Mouse (Mus musculus): ENCODE data around the gene Mertk.

The Mertk gene

GRCm38 (mm10) chr2:128817786-128818681 is 119.3 kb downstream of the Mertk start, which contains the start of gene Tmem87b:
TSS of gene Tmem87b (plus strand) at chr2:128818118.
- DNase-seq (ENCODE audit: low read depth, low spot score) = peak; percentile 96

DNA sequence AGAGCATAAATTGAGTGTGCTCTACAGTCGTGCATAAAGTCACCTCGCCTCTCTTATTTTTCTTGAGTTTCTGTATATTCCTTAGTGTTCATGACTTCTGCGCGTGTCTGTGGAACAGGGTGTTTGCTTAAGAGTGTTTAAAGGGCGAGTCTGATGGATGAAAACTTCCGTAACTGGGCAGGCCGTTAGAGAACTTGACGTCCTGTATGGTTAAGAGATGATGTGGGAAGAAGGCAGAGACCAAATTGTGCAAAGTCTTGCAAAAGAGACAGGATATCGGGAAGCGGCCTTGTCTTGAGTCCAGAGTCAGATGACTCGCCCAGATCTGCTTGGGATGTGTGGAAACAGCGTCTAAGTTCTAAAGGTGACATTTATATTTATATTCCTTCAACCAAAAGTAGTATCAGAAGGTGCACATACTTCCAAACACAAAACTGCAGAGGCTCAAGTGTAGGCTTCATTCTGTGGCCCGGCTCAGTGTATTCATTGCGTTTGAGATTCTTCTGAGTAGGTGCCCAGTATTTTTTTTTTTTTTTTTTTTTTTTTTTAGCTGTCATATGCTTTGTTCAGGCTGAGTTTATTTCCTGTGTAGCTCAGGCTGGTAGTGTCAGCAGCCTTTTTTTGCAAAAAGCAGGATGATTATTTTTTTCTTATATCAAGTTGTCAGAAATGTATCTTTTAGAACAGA is 120.3 kb downstream of the Mertk start:
- no peak for DNase-seq (ENCODE audit: low read depth, low spot score)

- DNase-seq (ENCODE audit: low read depth, low spot score) = no peak
These were observed 121.9 kb downstream of the Mertk start for GRCm38 (mm10) chr2:128820631-128821030.

DNA sequence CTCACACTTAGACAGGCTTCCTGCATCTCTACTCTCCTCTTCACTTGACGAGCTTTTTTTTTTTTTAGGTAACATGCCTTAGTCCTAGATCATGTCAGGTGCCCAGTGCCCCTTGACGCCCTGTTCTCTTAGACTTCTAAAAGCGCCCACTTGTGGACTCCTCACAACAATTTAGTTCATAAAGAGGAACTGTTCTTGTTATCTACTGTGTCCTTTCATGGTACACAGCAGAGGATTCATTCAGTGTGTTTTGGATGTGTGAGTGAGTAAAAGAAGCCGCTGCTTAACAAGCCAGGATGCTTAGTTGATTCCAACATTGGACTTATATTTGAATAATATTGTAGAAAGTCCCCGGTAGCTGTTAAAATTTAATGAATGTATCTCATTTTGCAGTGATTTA is 125.1 kb downstream of the Mertk start:
- no peak for DNase-seq (ENCODE audit: low read depth, low spot score)

GRCm38 (mm10) chr2:128827787-128828186 is 129.0 kb downstream of the Mertk start:
- no peak for DNase-seq (ENCODE audit: low read depth, low spot score)

DNA sequence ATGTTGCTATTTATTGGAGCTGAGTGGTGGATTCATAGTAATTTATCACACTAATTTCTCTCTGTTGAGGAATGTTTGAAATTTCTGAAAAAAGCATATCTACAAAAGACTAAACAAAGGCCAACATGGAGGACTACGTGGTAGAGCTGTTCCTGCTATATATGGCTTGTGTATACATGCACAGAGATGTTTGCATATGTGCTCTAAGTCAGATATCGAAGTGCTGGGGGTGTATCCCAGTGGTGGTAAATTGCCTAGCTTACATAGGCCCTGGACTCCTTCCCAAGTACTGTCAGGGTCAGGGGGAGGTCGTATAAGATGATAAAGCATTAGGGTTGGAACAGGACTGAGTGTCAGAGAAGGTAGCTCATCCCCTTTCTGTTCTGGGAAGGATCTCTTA is 133.9 kb downstream of the Mertk start:
- no peak for DNase-seq (ENCODE audit: low read depth, low spot score)

- DNase-seq (ENCODE audit: low read depth, low spot score) = no peak
These were observed 134.3 kb downstream of the Mertk start for GRCm38 (mm10) chr2:128833035-128833434.

- DNase-seq (ENCODE audit: low read depth, low spot score) = no peak
These were observed 134.7 kb downstream of the Mertk start for GRCm38 (mm10) chr2:128833435-128833834.

DNA sequence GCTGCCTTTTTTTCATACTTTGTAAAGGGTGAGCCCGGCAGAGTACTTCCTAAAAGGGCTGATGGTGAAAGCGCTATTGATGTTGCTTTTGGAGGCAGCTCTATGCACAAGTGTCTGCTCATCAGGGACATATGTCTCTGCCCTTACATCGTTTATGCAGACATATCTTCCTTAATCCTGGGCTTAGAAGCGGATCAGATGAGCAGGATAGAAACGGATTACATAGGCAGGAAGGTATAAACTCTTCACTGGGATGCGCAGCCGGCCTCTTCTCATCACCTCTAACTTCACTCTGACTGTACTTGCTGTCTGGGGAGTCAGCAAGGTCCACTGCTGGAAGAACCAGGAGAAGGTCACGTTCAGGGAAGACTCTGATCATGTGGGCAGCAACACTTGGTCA is 138.8 kb downstream of the Mertk start:
- DNase-seq (ENCODE audit: low read depth, low spot score) = no peak

GRCm38 (mm10) chr2:128838611-128839010 is 139.9 kb downstream of the Mertk start:
- DNase-seq (ENCODE audit: low read depth, low spot score) = no peak

GRCm38 (mm10) chr2:128839501-128839900 is 140.7 kb downstream of the Mertk start:
- no peak for DNase-seq (ENCODE audit: low read depth, low spot score)

- no peak for DNase-seq (ENCODE audit: low read depth, low spot score)
These were observed 143.7 kb downstream of the Mertk start for GRCm38 (mm10) chr2:128842437-128842836.

GRCm38 (mm10) chr2:128850036-128850435 is 151.3 kb downstream of the Mertk start:
- no peak for DNase-seq (ENCODE audit: low read depth, low spot score)
